Mouse (Mus musculus) intestine, embryonic 14.5 days (tissue): ENCODE data around the gene Psme2b. TPM values are rescaled to one million over a fixed set of nuclear protein-coding genes. Genes with fewer than 3 reads are reported as not detected.
"Not testable (repeated sequence)": the region's sequence is repeated elsewhere in the genome, so short reads cannot be mapped to it uniquely, and the experiment has no call there.

Experiments
- ATAC-seq: fragments of 200-750 bp; cut with Nextera tagmentation; replicated peaks from 2 replicates; pipeline ENCODE4 v1.8.0; 2017; ENCODE audit warnings: low read depth, moderate number of reproducible peaks, moderate TSS enrichment, moderate library complexity; ENCODE audit not compliant: low FRiP score, low TSS enrichment
- DNase-seq: peaks from one replicate; pipeline ENCODE4 v3.0.0-alpha.2; 2018; ENCODE audit warnings: low spot score
- H3K27ac ChIP-seq: fragments of 300-500 bp; sonication (generic); 2 replicates; pipeline ENCODE4 v1.5.1; 2014; ENCODE audit warnings: low read depth, mild to moderate bottlenecking, control low read depth
- H3K27me3 ChIP-seq: fragments of 300-500 bp; sonication (generic); replicated peaks from 2 replicates; pipeline ENCODE4 v1.6.1; 2014; ENCODE audit warnings: low read length, control low read depth; ENCODE audit not compliant: control insufficient read depth, insufficient read depth
- H3K36me3 ChIP-seq: fragments of 300-500 bp; sonication (generic); 2 replicates; pipeline ENCODE4 v1.6.1; 2014; ENCODE audit warnings: low read length, control low read depth; ENCODE audit not compliant: control insufficient read depth, insufficient read depth
- H3K4me1 ChIP-seq: fragments of 300-500 bp; sonication (generic); replicated peaks from 2 replicates; pipeline ENCODE4 v1.6.1; 2014; ENCODE audit warnings: low read length, control low read depth, mixed read lengths; ENCODE audit not compliant: control insufficient read depth, insufficient read depth
- H3K4me2 ChIP-seq: fragments of 300-500 bp; sonication (generic); 2 replicates; pipeline ENCODE4 v1.6.1; 2014; ENCODE audit warnings: low read length
- H3K4me3 ChIP-seq: fragments of 300-500 bp; sonication (generic); 2 replicates; pipeline ENCODE4 v1.5.1; 2014; ENCODE audit warnings: low read depth, low read length, control low read depth, mixed read lengths
- H3K9ac ChIP-seq: fragments of 300-500 bp; sonication (generic); 2 replicates; pipeline ENCODE4 v1.6.1; 2014; ENCODE audit warnings: mild to moderate bottlenecking, low read length
- H3K9me3 ChIP-seq: fragments of 300-500 bp; sonication (generic); 2 replicates; pipeline ENCODE4 v1.6.1; 2016; ENCODE audit warnings: low read length, control low read depth; ENCODE audit not compliant: control insufficient read depth
- WGBS: fragments of 180-500 bp; shearing (Covaris S2); extraction: QIAGEN DNeasy Blood & Tissue Kit; methylation state at CpG from one replicate; pipeline ENCODE4 v1.1.7; 2014; 5-methylcytosine and 5-hydroxymethylcytosine counted together
- polyA plus RNA-seq: library from polyadenylated mRNA; unstranded; fragments of >200 nt; fragmentation: Nextera tagmentation; extraction: Ambion mirVana; gene quantifications from 2 replicates; pipeline ENCODE4 v1.2.1, GENCODE M21; 2014

Gene Psme2b
- polyA plus RNA-seq, 1 experiment from 2014 or later, result 3.0 TPM

DNA sequence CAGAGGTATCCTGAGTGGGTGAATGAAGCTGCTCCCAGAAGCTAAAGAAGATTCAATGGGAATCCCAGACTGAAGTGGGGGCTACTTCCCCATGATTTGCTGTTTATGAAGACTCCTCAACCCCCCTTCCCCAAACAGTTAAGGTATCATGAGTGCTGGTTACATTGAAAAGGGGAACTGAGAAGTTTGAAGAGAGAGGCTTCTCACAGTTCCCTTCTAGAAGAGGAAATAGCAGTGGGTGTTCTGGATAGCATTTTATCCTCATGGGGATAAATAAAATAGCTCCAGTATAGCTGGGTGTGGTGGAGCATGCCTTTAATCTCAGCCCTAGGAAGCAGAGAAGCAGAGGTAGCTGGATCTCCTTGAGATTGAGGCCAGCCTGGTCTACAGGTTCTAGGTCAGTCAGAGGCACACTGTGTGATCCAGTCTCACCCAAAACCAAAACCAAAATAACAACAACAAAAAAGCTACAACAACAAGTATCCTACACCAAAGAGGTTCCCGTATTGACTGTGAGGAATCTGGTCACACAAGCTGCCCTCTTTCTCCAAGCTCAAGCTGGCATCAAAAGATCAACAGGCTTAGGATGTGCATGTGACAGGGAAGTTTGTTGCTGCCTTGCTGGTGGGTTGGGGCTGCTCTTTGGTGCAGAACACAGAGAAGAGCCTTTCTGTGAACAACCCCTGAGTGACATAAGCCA, 32.4 kb upstream of the Psme2b start, which contains the start of gene Olfr56:
Gene Olfr56 (plus strand): TSS at position 650 of the 700 bp plus-strand sequence.
- H3K9ac ChIP-seq, H3K27me3 ChIP-seq, H3K4me1 ChIP-seq, H3K27ac ChIP-seq, DNase-seq, H3K9me3 ChIP-seq, H3K4me2 ChIP-seq, H3K36me3 ChIP-seq, ATAC-seq, H3K4me3 ChIP-seq: not testable (repeated sequence)
- WGBS, result no CpG with 5 or more reads among the region's 1 CpGs

DNA sequence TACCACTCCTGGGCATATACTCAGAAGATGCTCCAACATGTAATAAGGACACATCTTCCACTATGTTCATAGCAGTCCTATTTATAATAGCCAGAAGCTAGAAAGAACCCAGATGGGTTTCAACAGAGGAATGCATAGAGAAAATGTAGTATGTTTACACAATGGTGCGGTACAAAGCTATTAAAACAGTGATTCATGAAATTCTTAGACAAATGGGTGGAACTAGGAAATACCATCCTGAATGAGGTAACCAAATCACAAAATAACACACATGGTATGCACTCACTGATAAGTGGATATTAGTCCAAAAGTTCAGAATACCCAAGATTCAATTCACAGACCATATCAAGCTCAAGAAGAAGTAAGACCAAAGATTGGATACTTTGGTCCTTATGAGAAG, 28.7 kb upstream of the Psme2b start:
- ATAC-seq, H3K9me3 ChIP-seq, H3K36me3 ChIP-seq, H3K4me3 ChIP-seq, H3K9ac ChIP-seq, DNase-seq, H3K27me3 ChIP-seq, H3K4me1 ChIP-seq, H3K4me2 ChIP-seq, H3K27ac ChIP-seq: not testable (repeated sequence)
- WGBS, result no CpG with 5 or more reads among the region's 1 CpGs

DNA sequence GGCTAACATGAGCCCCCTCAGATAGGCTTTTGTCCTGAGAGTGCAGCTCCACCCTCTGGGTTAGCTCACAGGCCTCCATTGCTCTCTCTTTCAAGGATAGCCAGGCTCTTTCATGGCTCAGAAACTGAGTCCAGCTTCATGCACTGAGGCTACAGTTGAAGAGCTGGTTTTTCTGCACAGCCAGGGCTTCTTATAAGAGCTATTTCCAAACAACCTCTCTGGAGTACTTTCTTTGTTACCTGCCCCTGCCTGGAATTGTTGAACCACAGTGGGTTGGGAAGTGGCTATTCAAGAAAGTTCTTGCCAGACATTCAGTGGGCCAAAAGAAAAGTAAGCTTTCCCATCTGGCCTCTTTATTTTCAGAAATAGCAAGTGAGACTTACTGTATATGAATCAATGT, 6.7 kb downstream of the Psme2b start:
- H3K27me3 ChIP-seq, H3K4me1 ChIP-seq, H3K9ac ChIP-seq, H3K9me3 ChIP-seq, DNase-seq, H3K27ac ChIP-seq, H3K36me3 ChIP-seq, H3K4me2 ChIP-seq, ATAC-seq, H3K4me3 ChIP-seq: not testable (repeated sequence)

GRCm38 (mm10) chr11:48935291-48935690, 10.7 kb downstream of the Psme2b start:
- not testable (repeated sequence) for H3K27ac ChIP-seq, H3K9ac ChIP-seq, H3K4me2 ChIP-seq, H3K4me3 ChIP-seq, DNase-seq, H3K9me3 ChIP-seq, H3K27me3 ChIP-seq, H3K36me3 ChIP-seq, H3K4me1 ChIP-seq, ATAC-seq
- no CpG with 5 or more reads among the region's 3 CpGs for WGBS

DNA sequence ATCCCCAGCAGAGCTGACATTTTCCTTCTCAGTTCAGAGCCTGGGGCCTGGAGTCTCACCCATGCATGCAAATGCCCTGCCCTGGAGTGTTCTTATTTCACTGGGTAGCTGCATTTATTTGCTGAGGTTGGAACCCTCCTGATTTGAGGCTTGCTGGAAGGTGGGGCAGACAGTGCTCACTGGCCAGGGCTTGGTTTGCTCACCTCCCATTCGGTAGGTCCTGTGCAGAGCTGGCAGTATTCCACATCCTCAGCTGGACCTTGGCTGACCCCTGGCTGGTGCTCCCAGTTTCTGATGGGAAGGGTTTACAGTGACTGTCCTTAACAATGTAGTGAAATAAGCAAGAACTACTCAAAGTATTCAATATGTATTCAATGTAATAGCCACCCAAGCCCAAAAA, 12.1 kb downstream of the Psme2b start:
- WGBS, result 38% methylated on average over 1 of the region's 1 CpGs
- H3K9ac ChIP-seq, H3K4me1 ChIP-seq, ATAC-seq, H3K27me3 ChIP-seq, H3K36me3 ChIP-seq, H3K27ac ChIP-seq, H3K4me2 ChIP-seq, H3K9me3 ChIP-seq, H3K4me3 ChIP-seq, DNase-seq: not testable (repeated sequence)

- H3K9me3 ChIP-seq, DNase-seq, H3K27me3 ChIP-seq, H3K9ac ChIP-seq, H3K4me1 ChIP-seq, ATAC-seq, H3K4me3 ChIP-seq, H3K27ac ChIP-seq, H3K36me3 ChIP-seq, H3K4me2 ChIP-seq: not testable (repeated sequence)
- WGBS, result 47% methylated on average over 1 of the region's 1 CpGs
These were observed 12.6 kb downstream of the Psme2b start for GRCm38 (mm10) chr11:48933422-48933821.

DNA sequence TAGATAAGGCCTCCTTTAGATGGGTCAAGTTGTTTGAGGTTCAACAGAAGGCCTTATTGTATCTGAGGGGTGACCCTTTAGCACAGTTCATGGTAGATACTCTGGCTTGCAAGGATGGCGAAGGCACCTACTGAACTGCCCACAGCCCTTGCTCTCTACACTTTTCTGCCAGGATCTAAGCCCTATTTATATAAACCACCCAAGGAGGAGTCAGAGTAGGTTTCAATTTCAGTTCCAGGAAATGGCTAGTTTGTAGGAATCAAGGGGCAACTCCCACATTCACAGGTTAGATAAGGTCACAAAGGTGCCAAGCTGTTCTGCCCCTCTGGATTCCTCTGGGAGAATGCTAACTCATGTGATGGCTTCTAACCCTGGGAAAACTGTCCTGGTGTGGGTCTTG, 17.9 kb downstream of the Psme2b start:
- not testable (repeated sequence) for H3K4me3 ChIP-seq, H3K9ac ChIP-seq, H3K9me3 ChIP-seq, H3K27me3 ChIP-seq, H3K27ac ChIP-seq, ATAC-seq, H3K36me3 ChIP-seq, H3K4me1 ChIP-seq, DNase-seq, H3K4me2 ChIP-seq
- WGBS, result 100% methylated on average over 1 of the region's 1 CpGs

DNA sequence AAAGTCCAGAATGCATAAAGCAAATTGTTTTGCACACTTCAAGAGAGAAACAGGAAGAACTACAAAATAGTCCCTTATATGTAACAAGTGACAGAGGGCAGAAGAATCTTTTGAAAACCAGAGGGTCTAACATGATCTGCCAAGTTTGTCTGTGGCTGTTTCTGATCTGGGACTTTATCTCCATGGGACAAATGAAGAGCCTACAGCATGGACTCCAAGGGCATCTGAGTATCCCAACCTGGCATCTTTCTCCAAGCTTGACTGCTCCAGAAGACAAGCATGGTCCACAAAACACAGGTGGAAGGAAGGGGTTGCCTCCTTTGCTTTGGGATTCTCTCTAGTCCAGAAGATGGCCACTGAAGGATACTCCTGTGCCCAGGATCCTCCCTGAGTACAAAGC, 19.6 kb downstream of the Psme2b start:
- H3K27me3 ChIP-seq, ATAC-seq, H3K9ac ChIP-seq, H3K27ac ChIP-seq, H3K4me3 ChIP-seq, DNase-seq, H3K36me3 ChIP-seq, H3K4me1 ChIP-seq, H3K9me3 ChIP-seq, H3K4me2 ChIP-seq: not testable (repeated sequence)

DNA sequence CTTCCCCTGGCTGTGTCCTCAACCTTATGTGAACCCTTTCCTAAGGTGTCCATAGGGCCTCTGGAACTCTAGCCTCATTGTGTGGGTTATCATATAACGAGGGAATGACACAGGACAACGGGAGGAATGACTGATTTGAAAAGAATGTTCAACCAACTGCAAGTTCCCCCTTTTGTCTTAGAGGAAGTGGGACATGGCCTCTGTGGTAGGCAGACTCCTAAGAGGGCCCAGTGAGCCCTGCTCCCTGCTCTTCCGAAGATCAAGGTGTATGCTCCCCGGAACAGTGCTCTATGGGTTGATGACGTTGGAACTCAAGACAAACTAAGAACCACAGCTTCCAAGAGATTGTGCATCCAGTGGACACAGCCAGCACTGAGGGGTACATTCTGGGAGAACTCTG, 22.2 kb downstream of the Psme2b start:
- not testable (repeated sequence) for H3K27ac ChIP-seq, DNase-seq, H3K36me3 ChIP-seq, ATAC-seq, H3K4me2 ChIP-seq, H3K4me3 ChIP-seq, H3K9ac ChIP-seq, H3K9me3 ChIP-seq, H3K4me1 ChIP-seq, H3K27me3 ChIP-seq
- WGBS, result 85% methylated on average over 5 of the region's 5 CpGs
